Mouse (Mus musculus): ENCODE measurements around the gene Itga5. TPM values are rescaled to one million over a fixed set of nuclear protein-coding genes. Genes with fewer than 3 reads are reported as not detected.

The Itga5 gene
- polyA plus RNA-seq, 1 experiment from 2014 or later = 24.6 TPM

DNA sequence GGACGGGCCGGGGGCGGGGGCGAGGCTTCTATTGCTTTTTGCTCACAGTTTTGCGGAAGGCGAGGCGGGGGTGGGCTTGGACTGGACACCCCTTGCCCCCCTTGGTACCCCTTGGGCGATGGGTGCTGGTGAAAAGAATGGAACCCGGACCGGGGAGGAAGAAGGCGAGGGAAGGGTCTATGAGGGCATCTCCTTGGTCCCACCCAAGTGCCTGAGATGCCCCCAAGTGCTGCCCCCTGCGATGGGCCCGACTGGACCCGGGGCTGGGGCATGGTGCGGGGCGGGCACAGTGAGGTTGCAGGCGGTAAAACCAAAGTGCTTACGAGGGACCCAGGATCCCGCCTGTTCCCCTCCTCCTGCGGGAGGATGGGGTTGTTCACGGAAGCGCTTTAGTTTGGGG, 52.4 kb downstream of the Itga5 start:
- H3K4me3 ChIP-seq (ENCODE audit: low read depth, low read length) = peak overlapping the region; percentile 25; the same call in 1 of the 2 replicates
- peaks cover 2% of the 10 kb centered on the region for H3K4me1 ChIP-seq (ENCODE audit: control insufficient read depth, insufficient read depth, low read length)
- no peaks in the 10 kb centered on the region for H3K27me3 ChIP-seq (ENCODE audit: control insufficient read depth, insufficient read depth, low read length)
- DNase-seq (ENCODE audit: low spot score) (no peak), ATAC-seq (replicated peaks; ENCODE audit: insufficient number of reproducible peaks, low FRiP score, low TSS enrichment, low read depth) (no peak)
- peak overlapping the region; percentile 55 for H3K4me2 ChIP-seq (ENCODE audit: low read depth, low read length)
- no peaks in the 10 kb centered on the region for H3K9me3 ChIP-seq (replicated peaks; ENCODE audit: control insufficient read depth, low read length)
- H3K9ac ChIP-seq (replicated peaks; ENCODE audit: low read length) = peak overlapping the region; percentile 4; the same call in 1 of the 2 replicates
- H3K27ac ChIP-seq (replicated peaks; ENCODE audit: low read depth, low read length) = no peak overlapping the region
- 29% methylated on average over 21 of the region's 22 CpGs for WGBS
- peaks cover 7% of the 10 kb centered on the region for H3K36me3 ChIP-seq (replicated peaks; ENCODE audit: control insufficient read depth, insufficient read depth, low read depth, low read length)

DNA sequence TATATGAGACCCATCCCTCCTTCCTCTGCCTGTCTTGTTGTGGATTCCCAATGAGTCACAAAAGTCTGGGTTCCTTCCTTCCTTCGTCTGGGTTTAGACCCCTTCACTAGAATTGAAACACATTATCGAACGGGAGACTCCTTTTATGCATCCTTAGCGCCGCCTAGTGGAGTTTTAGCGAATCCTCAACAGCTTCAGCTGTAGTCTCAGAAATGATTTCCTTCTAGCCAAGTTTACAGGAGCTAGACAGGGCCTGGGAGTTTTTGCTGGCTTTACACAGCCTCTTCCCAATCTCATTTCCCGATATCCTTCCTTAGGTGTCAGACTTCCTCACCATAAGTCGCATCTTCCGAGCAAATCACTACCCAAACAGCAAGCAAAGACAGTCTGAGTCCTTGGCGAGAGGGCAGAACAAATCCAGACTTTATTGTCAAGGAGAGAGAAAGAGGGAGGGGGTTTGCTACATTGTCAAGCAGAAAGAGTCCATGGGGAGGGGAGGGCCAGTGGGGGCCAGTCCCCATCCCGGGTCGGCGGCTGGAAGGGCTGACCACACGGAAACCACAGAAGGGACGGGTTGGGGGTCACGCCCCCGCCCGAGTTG, 53.0 kb downstream of the Itga5 start:
- no peak overlapping the region for H3K27ac ChIP-seq (replicated peaks; ENCODE audit: low read depth, low read length)
- ATAC-seq (replicated peaks; ENCODE audit: insufficient number of reproducible peaks, low FRiP score, low TSS enrichment, low read depth) = no peak

DNA sequence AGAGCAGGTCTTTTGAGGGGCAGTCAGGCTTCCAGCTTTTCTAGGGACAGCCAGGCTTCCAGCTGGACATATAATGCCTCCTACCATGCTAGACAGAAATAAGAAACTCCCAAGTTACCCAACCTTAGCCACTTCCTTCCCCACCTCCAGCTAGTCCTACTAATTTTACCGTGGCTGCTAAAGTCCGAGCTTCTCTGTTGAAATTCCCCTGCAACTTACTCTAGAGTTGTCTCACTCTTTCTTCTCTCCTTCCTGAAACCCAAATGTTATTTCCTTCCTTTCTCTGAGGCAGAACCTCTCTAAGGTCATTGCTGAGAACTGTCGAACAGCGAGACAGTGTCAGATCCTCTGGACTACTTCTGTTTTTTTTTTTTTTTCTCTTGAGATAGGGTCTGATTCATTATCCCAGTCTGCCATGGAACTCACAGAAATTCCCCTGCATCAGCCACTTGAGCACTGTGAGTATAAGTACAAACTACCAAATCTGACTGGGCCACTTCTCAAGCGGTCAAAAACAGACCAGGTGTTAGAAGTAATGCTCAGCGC, 56.1 kb downstream of the Itga5 start, which contains the start of gene Gpr84:
Gene Gpr84 (minus strand): TSS at position 248 of the 546 bp plus-strand sequence.
- ATAC-seq (replicated peaks; ENCODE audit: insufficient number of reproducible peaks, low FRiP score, low TSS enrichment, low read depth) (no peak), DNase-seq (ENCODE audit: low spot score) (no peak)
- Histone ChIP-seq H3K4me2 (ENCODE audit: low read depth, low read length) (no peak within 1 kb of the TSS), H3K9me3 (replicated peaks; ENCODE audit: control insufficient read depth, low read length) (no peaks in the 10 kb centered on the region), H3K4me3 (ENCODE audit: low read depth, low read length) (no peak within 1 kb of the TSS), H3K4me1 (ENCODE audit: control insufficient read depth, insufficient read depth, low read length) (peaks cover 2% of the 10 kb centered on the region), H3K9ac (replicated peaks; ENCODE audit: low read length) (no peak within 1 kb of the TSS), H3K27me3 (ENCODE audit: control insufficient read depth, insufficient read depth, low read length) (no peaks in the 10 kb centered on the region), H3K27ac (replicated peaks; ENCODE audit: low read depth, low read length) (no peak within 1 kb of the TSS), H3K36me3 (replicated peaks; ENCODE audit: control insufficient read depth, insufficient read depth, low read depth, low read length) (no peaks in the 10 kb centered on the region)
- 63% methylated on average over 6 of the region's 6 CpGs for WGBS

More for the DNA sequence above, 53.0 kb downstream of the Itga5 start:
- peaks cover 7% of the 10 kb centered on the region for H3K36me3 ChIP-seq (replicated peaks; ENCODE audit: control insufficient read depth, insufficient read depth, low read depth, low read length)
- no peaks in the 10 kb centered on the region for H3K27me3 ChIP-seq (ENCODE audit: control insufficient read depth, insufficient read depth, low read length)
- DNase-seq (ENCODE audit: low spot score) = peak; percentile 90
- H3K4me2 ChIP-seq (ENCODE audit: low read depth, low read length) = peak overlapping the region; percentile 55; the same call in 1 of the 2 replicates
- H3K9me3 ChIP-seq (replicated peaks; ENCODE audit: control insufficient read depth, low read length) = no peaks in the 10 kb centered on the region
- WGBS = 13% methylated on average over 18 of the region's 18 CpGs
- peaks cover 2% of the 10 kb centered on the region for H3K4me1 ChIP-seq (ENCODE audit: control insufficient read depth, insufficient read depth, low read length)
- no peak overlapping the region for H3K4me3 ChIP-seq (ENCODE audit: low read depth, low read length)
- H3K9ac ChIP-seq (replicated peaks; ENCODE audit: low read length) = no peak overlapping the region; the same call in 1 of the 2 replicates

DNA sequence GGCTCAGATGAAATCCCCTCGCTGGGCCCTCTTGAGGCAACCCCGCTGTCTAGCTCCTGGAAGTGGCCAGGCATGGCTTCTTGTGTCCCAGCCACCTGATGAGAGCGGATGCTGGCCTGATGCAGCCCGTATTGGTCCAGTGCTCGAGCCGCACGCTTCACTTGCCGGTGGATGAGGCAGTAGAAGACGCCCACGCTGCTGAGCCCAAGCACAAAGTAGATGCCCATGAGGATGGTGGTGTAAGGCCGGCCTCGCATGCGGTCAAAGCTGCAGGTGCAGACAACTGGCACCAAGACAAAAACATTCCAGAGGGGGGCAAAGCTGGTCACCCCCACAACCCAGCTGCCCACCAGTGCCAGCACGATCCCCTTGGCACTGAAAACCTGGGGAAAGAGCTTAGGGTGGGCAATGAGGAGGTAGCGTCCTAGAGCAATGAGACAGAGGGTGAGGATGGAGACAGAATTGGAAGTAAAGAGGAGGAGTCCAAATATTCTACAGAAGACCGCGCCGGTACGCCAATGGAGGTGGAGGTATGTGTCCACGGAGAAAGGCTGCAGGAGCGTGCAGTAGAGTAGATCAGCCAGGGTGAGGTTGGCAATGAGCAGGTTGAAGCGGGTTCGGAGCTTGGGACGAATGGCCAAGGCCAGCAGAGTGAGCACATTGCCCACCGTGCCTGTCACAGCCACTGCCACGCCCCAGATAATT, 57.5 kb downstream of the Itga5 start:
- no peak overlapping the region for H3K4me3 ChIP-seq (ENCODE audit: low read depth, low read length)
- H3K9me3 ChIP-seq (replicated peaks; ENCODE audit: control insufficient read depth, low read length) = no peaks in the 10 kb centered on the region
- H3K4me2 ChIP-seq (ENCODE audit: low read depth, low read length) = peak overlapping the region; percentile 29
- H3K9ac ChIP-seq (replicated peaks; ENCODE audit: low read length) = peak overlapping the region; percentile 54
- H3K4me1 ChIP-seq (ENCODE audit: control insufficient read depth, insufficient read depth, low read length) = peaks cover 3% of the 10 kb centered on the region
- no peaks in the 10 kb centered on the region for H3K27me3 ChIP-seq (ENCODE audit: control insufficient read depth, insufficient read depth, low read length)
- no peak overlapping the region for H3K27ac ChIP-seq (replicated peaks; ENCODE audit: low read depth, low read length)
- 65% methylated on average over 26 of the region's 26 CpGs for WGBS
- H3K36me3 ChIP-seq (replicated peaks; ENCODE audit: control insufficient read depth, insufficient read depth, low read depth, low read length) = no peaks in the 10 kb centered on the region
- no peak for ATAC-seq (replicated peaks; ENCODE audit: insufficient number of reproducible peaks, low FRiP score, low TSS enrichment, low read depth)
- no peak for DNase-seq (ENCODE audit: low spot score)

DNA sequence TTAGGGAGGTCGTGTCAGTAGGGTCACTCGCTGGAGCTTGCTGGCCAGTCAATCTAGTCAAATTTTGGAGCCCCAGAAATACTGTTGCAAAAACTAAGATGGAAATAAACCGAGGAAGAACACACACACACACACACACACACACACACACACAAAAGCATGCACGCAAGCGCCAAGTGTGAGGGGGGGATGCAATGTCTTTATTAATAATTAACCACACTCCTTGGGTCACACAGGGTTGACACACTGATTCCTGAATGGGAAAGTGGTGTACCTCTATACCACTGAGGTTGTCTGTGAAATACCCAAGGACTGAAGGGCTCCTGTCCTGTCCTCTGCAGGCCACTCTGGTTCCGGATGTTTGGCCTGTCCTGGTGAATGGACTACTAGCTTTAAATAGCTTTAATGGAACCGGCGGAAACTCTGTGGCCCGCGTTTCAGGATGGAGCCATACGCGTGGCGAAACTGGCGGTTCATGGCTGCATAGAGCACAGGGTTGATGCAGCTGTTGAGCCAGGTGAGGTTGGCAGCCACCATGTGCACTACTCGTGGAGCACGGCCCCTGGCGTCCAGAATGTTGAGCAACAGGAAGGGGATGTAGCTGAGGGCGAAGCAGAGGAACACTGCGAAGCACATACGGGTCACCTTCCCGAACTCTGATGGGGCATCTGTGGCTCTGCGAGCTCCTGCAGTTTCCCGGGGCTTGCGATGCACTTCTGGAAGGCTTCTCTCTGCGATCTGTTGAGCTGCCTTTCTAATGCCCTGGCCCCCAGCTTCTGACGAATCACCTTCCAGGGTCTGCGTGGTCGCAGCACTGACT, 58.3 kb downstream of the Itga5 start:
- Histone ChIP-seq H3K27ac (replicated peaks; ENCODE audit: low read depth, low read length) (no peak overlapping the region), H3K4me3 (ENCODE audit: low read depth, low read length) (no peak overlapping the region)

DNA sequence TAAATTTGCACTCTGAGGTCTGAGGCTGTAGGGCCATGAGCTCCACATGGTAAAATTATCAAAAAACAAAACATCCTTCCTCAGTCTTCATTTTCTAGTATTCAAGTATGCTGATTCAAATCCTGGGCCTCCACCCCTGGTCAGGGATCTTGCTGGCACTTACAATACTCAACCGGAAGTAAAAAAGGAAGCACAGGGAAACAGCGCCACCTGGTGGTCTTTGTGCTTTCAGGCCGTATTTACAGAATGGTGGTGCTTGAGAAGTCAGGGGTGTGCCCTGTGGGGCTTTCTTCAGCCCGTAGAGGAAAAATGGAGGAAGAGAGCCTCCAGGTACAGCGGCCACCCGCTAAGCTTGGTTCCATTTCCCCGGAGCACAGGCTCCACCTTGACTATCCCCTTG, 59.4 kb downstream of the Itga5 start:
- Histone ChIP-seq H3K4me2 (ENCODE audit: low read depth, low read length) (no peak overlapping the region), H3K4me3 (ENCODE audit: low read depth, low read length) (no peak overlapping the region), H3K36me3 (replicated peaks; ENCODE audit: control insufficient read depth, insufficient read depth, low read depth, low read length) (no peaks in the 10 kb centered on the region), H3K27me3 (ENCODE audit: control insufficient read depth, insufficient read depth, low read length) (no peaks in the 10 kb centered on the region), H3K9me3 (replicated peaks; ENCODE audit: control insufficient read depth, low read length) (no peaks in the 10 kb centered on the region), H3K9ac (replicated peaks; ENCODE audit: low read length) (no peak overlapping the region), H3K27ac (replicated peaks; ENCODE audit: low read depth, low read length) (no peak overlapping the region), H3K4me1 (ENCODE audit: control insufficient read depth, insufficient read depth, low read length) (peaks cover 11% of the 10 kb centered on the region)
- under 1% methylated on average over 7 of the region's 7 CpGs for WGBS
- DNase-seq (ENCODE audit: low spot score) (peak; percentile 98), ATAC-seq (replicated peaks; ENCODE audit: insufficient number of reproducible peaks, low FRiP score, low TSS enrichment, low read depth) (no peak)

More for the DNA sequence above, 58.3 kb downstream of the Itga5 start:
- no peaks in the 10 kb centered on the region for H3K36me3 ChIP-seq (replicated peaks; ENCODE audit: control insufficient read depth, insufficient read depth, low read depth, low read length)
- DNase-seq (ENCODE audit: low spot score) (no peak), ATAC-seq (replicated peaks; ENCODE audit: insufficient number of reproducible peaks, low FRiP score, low TSS enrichment, low read depth) (no peak)
- H3K9me3 ChIP-seq (replicated peaks; ENCODE audit: control insufficient read depth, low read length) = no peaks in the 10 kb centered on the region
- peak overlapping the region; percentile 54 for H3K9ac ChIP-seq (replicated peaks; ENCODE audit: low read length)
- no peaks in the 10 kb centered on the region for H3K27me3 ChIP-seq (ENCODE audit: control insufficient read depth, insufficient read depth, low read length)
- peak overlapping the region; percentile 29 for H3K4me2 ChIP-seq (ENCODE audit: low read depth, low read length)
- WGBS = 46% methylated on average over 28 of the region's 28 CpGs
- peaks cover 7% of the 10 kb centered on the region for H3K4me1 ChIP-seq (ENCODE audit: control insufficient read depth, insufficient read depth, low read length)

DNA sequence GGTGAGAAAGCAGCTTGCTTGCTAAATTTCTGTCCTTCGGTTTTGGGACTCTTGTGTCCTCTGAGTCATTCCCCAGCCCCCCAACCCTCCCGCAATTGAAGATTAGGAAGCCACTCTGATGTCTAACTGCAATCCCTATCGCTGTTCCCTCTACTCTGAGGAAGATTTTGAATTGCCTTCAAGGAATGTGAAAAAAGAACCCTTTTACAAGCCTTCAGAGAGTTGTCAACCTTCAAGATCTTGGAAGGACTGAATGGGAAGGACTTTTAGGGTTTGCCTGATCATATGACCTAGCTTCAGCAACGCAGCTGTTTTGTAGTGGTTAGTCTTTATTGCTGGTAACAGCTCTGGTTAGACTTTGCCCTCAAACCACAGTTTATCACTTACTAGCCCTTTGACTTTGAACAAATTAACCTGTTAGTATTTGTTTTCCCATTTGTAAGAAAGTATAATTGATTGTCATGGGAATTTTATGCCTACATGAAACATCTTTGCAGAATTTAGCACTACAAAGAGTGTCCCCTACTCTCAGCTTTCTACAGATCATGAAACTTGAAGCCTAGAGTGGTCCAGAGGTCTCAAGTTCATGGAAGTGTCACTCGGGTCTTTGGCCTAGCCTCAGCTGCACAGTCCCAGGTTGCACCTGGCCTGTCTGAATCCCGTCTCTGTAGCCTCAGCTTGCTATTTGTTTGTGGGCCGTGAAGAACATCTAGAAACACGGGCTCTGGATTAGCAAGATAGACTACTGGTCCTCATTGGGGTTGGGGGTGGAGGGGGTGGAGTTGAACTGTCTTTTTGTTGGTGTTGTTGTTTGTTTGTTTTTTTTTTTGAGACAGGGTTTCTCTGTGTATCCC, 60.5 kb downstream of the Itga5 start:
- no peaks in the 10 kb centered on the region for H3K36me3 ChIP-seq (replicated peaks; ENCODE audit: control insufficient read depth, insufficient read depth, low read depth, low read length)
- peak overlapping the region; percentile 69 for H3K9ac ChIP-seq (replicated peaks; ENCODE audit: low read length)
- H3K4me1 ChIP-seq (ENCODE audit: control insufficient read depth, insufficient read depth, low read length) = peaks cover 18% of the 10 kb centered on the region
- peak overlapping the region; percentile 33 for H3K4me3 ChIP-seq (ENCODE audit: low read depth, low read length)
- peak overlapping the region; percentile 49 for H3K4me2 ChIP-seq (ENCODE audit: low read depth, low read length)
- DNase-seq (ENCODE audit: low spot score) = no peak
- H3K27me3 ChIP-seq (ENCODE audit: control insufficient read depth, insufficient read depth, low read length) = no peaks in the 10 kb centered on the region
- ATAC-seq (replicated peaks; ENCODE audit: insufficient number of reproducible peaks, low FRiP score, low TSS enrichment, low read depth) = no peak
- H3K27ac ChIP-seq (replicated peaks; ENCODE audit: low read depth, low read length) = peak overlapping the region; percentile 56
- no peaks in the 10 kb centered on the region for H3K9me3 ChIP-seq (replicated peaks; ENCODE audit: control insufficient read depth, low read length)
- 25% methylated on average over 8 of the region's 8 CpGs for WGBS
